Comparison of ENCODE assay signal across 23 mouse cellular contexts in the genomic region with DNA sequence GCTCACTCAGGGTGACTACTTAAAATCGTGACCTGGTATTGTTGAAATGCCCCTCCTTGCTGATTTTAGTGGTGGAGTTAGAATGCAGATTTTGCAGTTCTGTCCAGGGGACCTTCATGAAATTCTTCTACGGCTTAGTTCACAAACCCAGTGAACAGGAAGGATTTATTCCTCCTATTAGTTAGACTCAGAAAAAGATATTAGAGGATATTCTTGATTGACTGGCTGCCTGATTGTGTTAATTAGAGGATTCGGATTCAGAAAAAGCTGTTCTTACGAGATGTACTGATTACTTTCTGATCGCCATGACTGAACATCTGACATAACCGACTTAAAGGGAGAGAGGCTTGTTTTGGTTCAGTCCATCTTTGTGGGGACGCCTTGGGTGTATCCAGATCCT.
DNase-seq lines count a peak whose midpoint lies in the region; ATAC-seq lines count a peak whose summit lies in the region.
"Had no signal": no experiment of that assay in that cellular context is flagged by ENCODE, and none has a peak within 500 bp of the region (broad histone marks: within the 10 kb centered on the region; RNA-seq: fewer than 3 reads in every experiment).

No protein-coding gene starts in this region.

- 77% methylated on average over 7 of the region's 7 CpGs for WGBS in embryonic facial prominence, embryonic 14.5 days
- 79% methylated on average over 7 of the region's 7 CpGs for WGBS in embryonic facial prominence, embryonic 10.5 days
- 77% methylated on average over 7 of the region's 7 CpGs for WGBS in midbrain, embryonic 13.5 days

- H3K9ac ChIP-seq in embryonic facial prominence, embryonic 14.5 days (ENCODE audit: low read depth, low read length), result no peak overlapping the region
- H3K9ac ChIP-seq in midbrain, embryonic 13.5 days (replicated peaks), result no peak overlapping the region
- H3K9ac ChIP-seq: embryonic facial prominence, embryonic 13.5 days; forebrain, embryonic 13.5 days; forebrain, embryonic 15.5 days; forebrain, postnatal 0 days had no signal

- peak; percentile 5 for DNase-seq in embryonic facial prominence, embryonic 14.5 days (ENCODE audit: low spot score)
- no peak for DNase-seq in embryonic facial prominence, embryonic 10.5 days (ENCODE audit: low spot score)
- peak; percentile 75 for DNase-seq in Muller cell, postnatal 12 days (ENCODE audit: inconsistent ontology term)
- peak; percentile 91 for DNase-seq in retina, embryonic 14.5 days (ENCODE audit: low spot score)
- DNase-seq in retina, postnatal 7 days (ENCODE audit: low read depth, low spot score), result peak; percentile 48
- DNase-seq in adipocyte (ENCODE audit: low spot score), result no peak
- DNase-seq: adrenal gland, adult 8-10 months; adrenal gland, postnatal 14 days; adrenal gland, postnatal 36 days; B cell, adult 2 months; cerebellum, adult 11-12 months; cerebellum, adult 2 months; cerebellum, adult 9-10 months; cerebellum, postnatal 10 days; cerebellum, postnatal 25 days; forebrain, postnatal 0 days had no signal

- no peaks in the 10 kb centered on the region for H3K36me3 ChIP-seq in embryonic facial prominence, embryonic 14.5 days (ENCODE audit: control insufficient read depth, insufficient read depth, low read length)
- no peaks in the 10 kb centered on the region for H3K36me3 ChIP-seq in embryonic facial prominence, embryonic 10.5 days (replicated peaks)
- H3K36me3 ChIP-seq in midbrain, embryonic 13.5 days, result no peaks in the 10 kb centered on the region
- H3K36me3 ChIP-seq: embryonic facial prominence, embryonic 13.5 days; forebrain, embryonic 15.5 days; G1E had no signal

- H3K4me1 ChIP-seq in embryonic facial prominence, embryonic 14.5 days (ENCODE audit: control insufficient read depth, insufficient read depth, low read length), result no peaks in the 10 kb centered on the region
- no peaks in the 10 kb centered on the region for H3K4me1 ChIP-seq in embryonic facial prominence, embryonic 10.5 days
- no peaks in the 10 kb centered on the region for H3K4me1 ChIP-seq in midbrain, embryonic 13.5 days (replicated peaks)
- H3K4me1 ChIP-seq: embryonic facial prominence, embryonic 13.5 days; forebrain, embryonic 13.5 days; forebrain, embryonic 15.5 days had no signal

- H3K27me3 ChIP-seq in embryonic facial prominence, embryonic 14.5 days (replicated peaks; ENCODE audit: control insufficient read depth, insufficient read depth, low read length), result no peaks in the 10 kb centered on the region
- no peaks in the 10 kb centered on the region for H3K27me3 ChIP-seq in embryonic facial prominence, embryonic 10.5 days (replicated peaks; ENCODE audit: low read depth, poor library complexity, severe bottlenecking)
- no peaks in the 10 kb centered on the region for H3K27me3 ChIP-seq in midbrain, embryonic 13.5 days
- H3K27me3 ChIP-seq: CH12.LX; embryonic facial prominence, embryonic 13.5 days; forebrain, embryonic 13.5 days; forebrain, embryonic 15.5 days had no signal

- no peak for ATAC-seq in embryonic facial prominence, embryonic 14.5 days (ENCODE audit: low read depth)
- ATAC-seq in midbrain, embryonic 13.5 days, result no peak
- ATAC-seq: CD4-positive, CD25-positive, alpha-beta regulatory T cell, adult 4 months; forebrain, embryonic 13.5 days; forebrain, embryonic 15.5 days; forebrain, postnatal 0 days had no signal

- H3K4me2 ChIP-seq in embryonic facial prominence, embryonic 14.5 days (ENCODE audit: low read depth, low read length), result no peak overlapping the region
- H3K4me2 ChIP-seq in midbrain, embryonic 13.5 days (replicated peaks), result no peak overlapping the region
- H3K4me2 ChIP-seq: embryonic facial prominence, embryonic 13.5 days; forebrain, embryonic 13.5 days; forebrain, embryonic 15.5 days had no signal

- no peaks in the 10 kb centered on the region for H3K9me3 ChIP-seq in embryonic facial prominence, embryonic 14.5 days (ENCODE audit: control insufficient read depth, low read length)
- H3K9me3 ChIP-seq in embryonic facial prominence, embryonic 10.5 days, result peaks cover 2% of the 10 kb centered on the region; the same call in 1 of the 2 replicates
- H3K9me3 ChIP-seq in midbrain, embryonic 13.5 days, result peaks cover 5% of the 10 kb centered on the region; the same call in 1 of the 2 replicates
- H3K9me3 ChIP-seq: embryonic facial prominence, embryonic 13.5 days; forebrain, embryonic 15.5 days; G1E had no signal

- H3K4me3 ChIP-seq in embryonic facial prominence, embryonic 14.5 days (ENCODE audit: low read depth, low read length), result no peak overlapping the region
- H3K4me3 ChIP-seq in embryonic facial prominence, embryonic 10.5 days, result no peak overlapping the region
- no peak overlapping the region for H3K4me3 ChIP-seq in midbrain, embryonic 13.5 days (replicated peaks)
- H3K4me3 ChIP-seq: embryonic facial prominence, embryonic 13.5 days; forebrain, embryonic 13.5 days; forebrain, embryonic 15.5 days had no signal

- H3K27ac ChIP-seq in embryonic facial prominence, embryonic 14.5 days (replicated peaks; ENCODE audit: low read depth, low read length), result no peak overlapping the region
- H3K27ac ChIP-seq in embryonic facial prominence, embryonic 10.5 days (replicated peaks), result no peak overlapping the region
- no peak overlapping the region for H3K27ac ChIP-seq in midbrain, embryonic 13.5 days
- H3K27ac ChIP-seq: embryonic facial prominence, embryonic 13.5 days; forebrain, embryonic 13.5 days; forebrain, embryonic 15.5 days had no signal

Comparison
In these comparisons a context has a peak if more than half of its experiments do, and no peak if none do; other contexts are left out.
1. DNase-seq: peak in embryonic facial prominence, embryonic 14.5 days (single experiment), Muller cell, postnatal 12 days (single experiment), retina, embryonic 14.5 days (single experiment) and retina, postnatal 7 days (single experiment); none in embryonic facial prominence, embryonic 10.5 days (single experiment) and adipocyte (single experiment).